Mouse (Mus musculus) CD4-positive, CD25-positive, alpha-beta regulatory T cell, adult 4 months (primary cell): Measurements from ENCODE around the gene Zfand6. TPM values are rescaled to one million over a fixed set of nuclear protein-coding genes. Genes with fewer than 3 reads are reported as not detected.

Source experiments
- ATAC-seq: one replicate; pipeline ENCODE4 v1.8.0; 2017
- polyA plus RNA-seq, 2 experiments: library from polyadenylated mRNA; unstranded; fragments of 100-300 nt; shearing (Covaris generic); gene quantifications; one replicate each; pipeline ENCODE4 v1.2.1; 2017

Gene Zfand6
- polyA plus RNA-seq, 2 experiments from 2014 or later, result 110 to 144 TPM

DNA sequence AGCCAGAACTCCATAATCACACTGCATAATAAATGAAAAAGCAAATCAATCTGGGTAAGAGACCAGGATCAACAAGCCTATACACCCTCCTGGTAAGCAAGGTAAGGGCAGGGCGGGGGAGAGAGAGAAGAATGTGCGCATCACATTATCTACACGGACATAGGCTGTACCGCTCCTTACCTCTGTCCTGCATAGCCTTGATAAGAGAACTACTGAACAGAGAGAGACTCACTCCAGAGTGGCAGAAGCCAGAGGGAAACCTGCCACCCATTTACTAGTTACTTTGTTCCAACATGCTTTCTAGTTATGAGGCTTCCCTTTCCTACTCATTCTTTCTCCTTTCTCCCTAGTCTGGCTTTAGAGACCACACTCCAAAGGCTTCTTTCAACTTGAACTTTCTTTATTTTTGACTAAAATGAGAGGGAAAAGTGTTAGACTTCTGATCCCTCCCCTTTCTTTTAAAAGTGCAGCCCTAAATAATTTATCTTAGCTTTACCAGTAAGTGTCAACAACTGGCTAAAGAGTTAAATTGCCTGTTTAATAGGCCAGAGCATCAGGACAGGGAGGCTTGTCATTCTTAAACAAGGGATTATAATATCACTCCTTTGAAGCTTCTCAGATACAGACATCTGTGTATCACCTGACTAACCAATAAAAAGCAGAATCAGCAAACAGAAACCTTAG lies 38.3 kb downstream of the Zfand6 start:
- no peak for ATAC-seq

DNA sequence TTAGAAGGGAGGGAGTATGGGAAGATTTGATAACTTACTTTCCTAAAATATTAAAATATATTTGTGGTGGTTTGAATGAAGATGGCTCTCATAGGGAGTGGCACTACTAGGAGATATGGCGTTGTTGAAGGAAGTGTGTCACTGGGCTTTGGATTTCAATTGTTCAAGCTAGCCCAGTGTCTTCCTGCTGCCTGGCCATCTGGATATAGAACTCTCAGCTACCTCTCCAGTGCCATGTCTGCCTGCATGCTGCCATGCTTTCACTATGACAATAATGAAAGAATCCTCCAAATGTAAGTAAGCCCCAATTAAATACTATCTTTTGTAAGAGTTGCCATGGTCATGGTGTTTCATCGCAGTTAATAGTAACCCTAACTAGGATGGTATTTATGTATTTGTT lies 40.7 kb downstream of the Zfand6 start:
- no peak for ATAC-seq

DNA sequence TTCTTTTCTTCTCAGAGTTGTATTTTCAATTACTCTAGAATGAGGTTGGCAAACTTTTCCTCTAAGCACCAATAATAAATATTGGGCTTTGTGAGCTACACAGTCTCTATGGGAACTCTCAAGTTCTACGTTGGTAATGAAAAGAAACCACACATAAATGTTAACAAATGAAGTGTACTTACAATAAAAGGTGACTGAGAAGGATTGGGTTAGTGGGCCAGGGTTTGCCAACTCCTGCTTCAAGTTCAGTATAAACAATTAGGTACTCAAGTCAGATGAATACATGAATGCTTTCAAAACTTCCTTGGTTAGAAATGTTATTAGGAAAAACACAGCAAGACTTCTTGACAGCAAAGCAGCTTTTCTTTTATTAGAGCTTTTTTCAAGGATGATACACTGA lies 43.5 kb downstream of the Zfand6 start:
- no peak for ATAC-seq

DNA sequence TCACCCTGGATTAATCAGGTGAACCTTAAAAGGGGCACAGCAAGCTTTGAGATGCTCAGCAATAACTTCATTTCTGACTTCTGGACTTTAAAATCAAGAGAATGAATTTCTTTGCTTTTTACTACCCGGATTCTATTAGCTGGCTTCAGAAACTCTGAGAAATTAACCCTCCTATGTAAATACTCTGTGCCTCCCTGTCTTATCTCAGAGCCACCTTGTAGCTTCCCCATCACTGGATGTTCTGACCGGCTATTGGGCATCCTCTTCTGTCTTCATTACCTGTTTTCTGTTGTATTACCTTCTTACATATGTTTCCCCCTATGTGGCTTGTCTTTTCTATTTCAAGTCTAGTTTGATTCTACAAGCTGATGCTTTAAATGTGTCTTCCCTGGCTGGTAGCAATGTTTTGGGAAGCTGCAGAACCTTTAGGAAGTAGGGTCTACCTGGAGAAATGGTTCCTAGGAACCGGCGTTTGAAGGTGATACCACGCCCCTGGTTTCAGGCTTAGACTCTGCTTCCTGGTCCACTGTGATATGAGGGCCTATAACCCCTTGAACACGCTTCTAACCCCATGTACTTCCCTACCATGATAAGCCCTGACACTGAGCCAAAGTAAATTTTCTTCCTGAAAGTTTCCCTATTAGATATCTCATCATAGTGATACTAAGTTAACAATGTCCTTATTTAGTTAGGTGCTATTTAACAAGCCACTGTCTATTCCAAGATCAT lies 46.3 kb downstream of the Zfand6 start:
- ATAC-seq, result no peak

DNA sequence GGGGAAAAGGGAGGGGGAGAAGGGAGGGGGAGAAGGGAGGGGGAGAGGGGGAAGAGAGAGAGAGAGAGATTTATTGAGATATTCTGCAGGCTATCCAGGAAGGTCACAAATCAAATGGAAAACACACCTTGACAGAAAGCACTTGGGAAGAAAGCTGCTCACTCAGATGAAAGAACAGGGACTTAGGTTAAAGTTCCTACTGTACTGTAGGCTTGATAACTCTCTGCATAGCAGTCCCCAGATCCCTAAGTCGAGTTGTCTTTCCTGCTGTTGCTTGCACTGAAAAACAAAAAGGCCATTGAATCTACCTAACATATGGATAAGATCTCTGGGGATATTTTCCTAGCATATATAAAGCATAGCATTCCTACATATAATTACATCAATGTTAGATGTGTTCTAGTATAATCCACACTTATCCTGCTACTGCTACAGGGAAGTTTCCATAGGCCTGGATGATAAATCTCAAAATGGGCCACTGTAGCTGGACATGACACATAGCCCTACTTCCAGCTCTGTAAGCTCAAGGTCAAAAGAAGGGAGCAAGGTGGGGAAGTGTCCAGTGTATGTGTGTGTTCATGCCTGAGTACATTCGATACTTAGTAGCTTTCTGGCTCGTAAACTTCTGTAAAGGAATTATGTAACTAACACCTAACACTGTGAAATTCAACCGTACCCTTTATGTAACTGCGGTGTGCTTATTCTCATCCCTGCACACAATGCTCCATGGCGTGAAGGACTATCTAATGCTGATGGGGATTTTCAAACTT lies 47.4 kb downstream of the Zfand6 start:
- no peak for ATAC-seq

DNA sequence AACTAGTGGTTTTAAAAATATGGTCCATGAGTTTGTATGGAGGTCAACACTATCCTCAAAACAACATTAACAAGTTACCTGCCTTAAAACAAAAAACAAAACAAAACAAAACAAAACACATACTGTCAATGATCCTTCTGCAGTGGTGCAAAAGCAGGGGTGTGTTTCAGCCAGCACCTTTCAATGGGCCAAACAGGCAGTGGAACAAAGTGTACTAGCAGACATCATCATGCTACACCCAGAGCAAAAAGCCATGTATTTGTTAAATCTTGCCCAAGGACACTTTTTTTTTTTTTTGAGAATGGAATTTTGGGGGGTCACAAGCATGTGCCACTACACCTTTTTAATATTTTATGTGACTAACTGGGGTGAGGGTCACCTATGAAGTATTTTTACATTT lies 52.8 kb downstream of the Zfand6 start:
- ATAC-seq, result no peak

DNA sequence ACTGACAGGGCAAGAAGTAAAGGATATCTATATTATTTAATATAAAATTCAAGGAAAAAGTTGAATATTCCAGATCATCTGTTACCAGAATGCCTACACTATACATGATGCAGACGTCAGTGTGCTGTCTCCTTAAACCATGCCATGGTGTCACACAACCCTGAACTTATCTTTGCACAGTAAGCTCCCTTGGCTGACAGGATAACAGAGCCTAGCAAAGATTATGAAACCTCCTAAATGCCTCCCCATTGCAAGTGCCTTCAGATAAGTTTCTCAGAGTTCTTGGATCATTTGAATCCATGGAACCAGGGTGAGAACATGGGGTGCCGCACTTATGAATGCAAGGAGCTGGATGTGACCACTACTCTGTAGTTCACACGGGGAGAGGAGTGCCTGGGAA lies 57.9 kb downstream of the Zfand6 start:
- ATAC-seq, result no peak

DNA sequence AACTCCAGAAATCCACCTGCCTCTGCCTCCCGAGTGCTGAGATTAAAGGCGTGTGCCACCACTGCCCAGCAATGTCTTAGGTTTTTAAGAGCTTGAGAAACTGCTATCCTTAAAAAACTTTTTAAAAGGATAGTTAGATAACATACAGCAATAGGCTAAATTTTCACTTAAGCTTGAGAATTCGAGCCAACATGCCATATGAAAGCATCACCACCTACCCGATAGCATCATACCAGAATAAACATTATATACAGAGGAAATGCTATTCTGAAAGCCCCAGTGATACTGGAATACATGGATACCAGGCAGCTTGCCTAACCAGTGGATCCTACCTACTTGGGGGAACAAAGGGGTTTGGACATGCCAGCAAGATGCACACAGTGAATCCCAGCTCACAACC lies 66.0 kb downstream of the Zfand6 start:
- no peak for ATAC-seq

DNA sequence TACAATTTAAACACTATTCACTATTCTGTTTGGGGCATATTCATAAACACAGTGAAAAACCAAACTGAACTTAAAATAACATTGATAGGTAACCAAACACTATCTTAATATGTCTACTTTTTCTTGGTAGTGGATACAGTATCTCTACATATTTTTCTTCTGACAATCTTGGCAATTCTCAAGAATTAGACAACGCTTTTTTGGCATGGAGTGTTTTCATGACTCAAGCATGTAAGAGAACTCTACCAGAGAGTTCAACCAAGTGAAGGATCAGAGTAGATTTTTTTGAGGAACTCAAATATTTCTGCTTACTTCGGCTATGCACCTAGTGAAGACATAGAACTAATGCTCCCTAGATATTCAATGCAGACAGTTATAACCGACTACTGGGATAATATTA lies 68.8 kb downstream of the Zfand6 start:
- ATAC-seq, result no peak

DNA sequence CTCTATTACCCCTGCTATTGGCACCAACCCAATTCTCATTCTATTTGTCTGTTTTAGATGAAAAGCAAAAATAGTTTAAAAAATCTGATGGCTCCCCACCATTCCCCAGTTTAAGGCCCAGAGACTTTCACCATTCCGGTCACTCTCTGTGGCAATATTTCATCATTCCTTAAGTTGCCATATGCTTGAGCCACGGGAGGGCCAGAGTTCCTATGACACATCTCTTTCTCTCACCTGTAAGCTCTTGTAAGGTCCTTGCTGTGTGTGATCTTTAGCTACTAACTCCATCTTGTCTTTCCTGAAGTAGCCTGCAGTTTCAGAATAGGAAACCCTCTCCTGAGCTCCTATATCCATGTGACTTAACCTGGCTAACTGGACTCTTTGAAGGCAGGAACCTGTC lies 70.8 kb downstream of the Zfand6 start:
- no peak for ATAC-seq

DNA sequence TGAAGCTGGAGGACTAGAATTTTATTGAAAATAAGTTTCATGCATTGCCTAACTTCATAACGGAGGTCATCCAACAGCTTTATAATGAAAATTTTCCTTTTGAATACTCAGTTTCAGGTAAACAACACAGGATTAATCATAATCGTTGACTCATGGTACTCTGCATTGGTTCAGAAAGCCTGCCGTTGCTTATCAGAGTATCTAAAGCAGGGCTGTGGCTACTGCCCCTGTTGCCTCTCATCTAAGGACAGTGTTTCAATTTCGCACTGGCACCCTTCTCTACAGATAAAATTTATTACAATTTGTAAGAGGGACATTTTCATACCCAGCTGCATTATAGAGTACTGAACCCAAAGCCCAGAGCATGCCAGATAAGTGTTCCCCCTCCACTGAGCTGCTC lies 77.3 kb downstream of the Zfand6 start:
- ATAC-seq, result no peak

DNA sequence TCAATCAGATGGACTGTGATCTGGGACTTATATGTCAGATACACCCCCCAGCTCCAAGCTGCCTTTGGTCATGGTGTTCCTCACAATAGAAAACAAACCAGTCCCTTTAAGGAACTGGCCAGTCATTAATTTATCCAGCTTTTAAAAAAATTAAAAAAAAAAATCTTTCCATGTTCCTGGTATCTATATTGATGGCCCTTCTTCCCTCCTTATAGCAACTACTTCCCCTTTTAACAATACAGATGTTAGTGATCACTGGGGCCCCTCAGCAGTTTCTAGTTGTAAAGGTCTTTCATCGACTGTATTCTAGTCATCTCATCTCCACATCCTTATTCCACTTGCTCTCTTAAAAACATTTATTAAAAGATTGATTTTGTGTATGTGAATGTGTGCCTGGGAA lies 78.2 kb downstream of the Zfand6 start:
- no peak for ATAC-seq

DNA sequence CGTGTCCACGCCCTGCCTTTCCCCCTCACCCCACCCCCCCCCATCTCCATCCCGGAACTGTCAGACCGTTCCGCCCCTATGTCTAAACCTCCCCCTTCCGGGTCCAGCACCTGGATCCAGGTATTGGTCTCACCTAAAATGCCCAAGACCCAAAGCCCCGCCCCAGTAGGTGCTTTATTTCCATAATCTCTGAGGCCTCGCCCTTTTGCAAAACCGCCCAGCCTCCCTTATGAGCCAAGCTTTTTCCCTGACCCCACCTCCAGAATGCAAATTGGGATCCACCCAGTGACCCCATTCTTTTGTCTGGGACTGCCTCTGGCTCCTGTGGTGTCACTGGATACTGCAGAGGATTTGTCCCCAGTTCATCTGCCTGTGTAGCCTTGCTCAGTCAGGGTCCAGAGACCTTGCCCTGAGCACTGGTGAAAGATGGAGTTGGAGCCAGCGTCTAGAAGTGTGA lies 83.4 kb downstream of the Zfand6 start, which contains the start of gene Fah:
Gene Fah (minus strand): TSS at position 430 of the 457 bp plus-strand sequence.
- ATAC-seq, result peak; percentile 9

DNA sequence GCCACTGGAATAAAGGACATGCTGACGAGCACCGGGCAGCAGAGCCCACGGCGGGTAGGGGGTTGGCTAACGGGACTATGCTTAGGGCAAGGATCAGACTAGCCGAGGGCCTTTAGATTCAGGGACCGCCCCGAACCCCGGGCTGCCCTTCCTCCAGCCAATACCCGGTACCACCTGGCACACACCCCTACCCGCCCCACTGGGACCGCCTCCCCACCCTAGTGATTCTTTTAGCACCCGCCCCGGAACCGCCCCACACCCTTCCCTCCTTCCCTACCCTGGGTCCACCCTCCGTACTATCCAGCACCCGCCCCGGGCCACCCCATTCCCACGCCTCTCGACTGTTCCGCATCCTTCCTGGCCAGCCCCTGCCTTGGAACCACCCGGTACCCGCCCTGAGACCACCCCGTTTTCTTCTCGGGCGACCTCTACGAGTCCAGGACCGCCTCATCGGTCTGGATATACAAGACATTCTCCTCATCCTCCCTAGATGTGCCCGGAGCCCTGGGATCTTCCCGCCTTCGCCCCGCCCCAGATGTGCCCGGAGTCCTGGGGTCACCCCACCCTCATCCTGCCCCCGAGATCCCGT lies 84.0 kb downstream of the Zfand6 start:
- peak; percentile 76 for ATAC-seq

DNA sequence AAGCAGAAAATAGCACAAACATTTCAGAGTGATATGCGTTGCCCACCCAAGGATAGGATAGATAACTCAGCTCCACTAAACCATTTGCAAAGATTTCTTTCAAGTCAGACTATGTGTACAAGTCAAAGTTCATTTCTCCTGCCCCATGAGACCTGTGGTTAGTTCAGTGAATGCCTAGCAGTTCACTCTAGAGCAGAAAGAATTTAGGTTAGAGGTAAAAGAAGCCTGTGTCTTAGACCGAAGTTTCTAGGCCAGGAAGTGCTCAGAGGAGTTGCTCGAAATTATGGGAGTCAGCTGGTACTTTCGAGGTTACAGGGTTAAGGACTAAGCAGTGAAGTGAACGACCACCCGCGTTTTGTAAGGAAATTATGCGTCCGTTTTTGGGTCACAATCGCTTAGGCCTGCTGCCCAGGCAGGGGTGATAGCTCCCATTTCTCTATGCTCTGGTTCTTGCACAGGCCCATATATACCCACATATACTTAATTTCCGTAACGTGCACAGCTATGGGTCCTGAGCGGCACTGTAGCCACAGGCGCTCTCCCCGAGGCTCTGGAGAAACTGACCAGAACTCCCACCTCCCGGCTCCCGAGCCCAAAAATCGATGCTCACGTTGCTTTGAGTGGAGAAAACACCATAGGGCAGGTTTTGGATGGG lies 84.6 kb downstream of the Zfand6 start:
- peak; percentile 23 for ATAC-seq

DNA sequence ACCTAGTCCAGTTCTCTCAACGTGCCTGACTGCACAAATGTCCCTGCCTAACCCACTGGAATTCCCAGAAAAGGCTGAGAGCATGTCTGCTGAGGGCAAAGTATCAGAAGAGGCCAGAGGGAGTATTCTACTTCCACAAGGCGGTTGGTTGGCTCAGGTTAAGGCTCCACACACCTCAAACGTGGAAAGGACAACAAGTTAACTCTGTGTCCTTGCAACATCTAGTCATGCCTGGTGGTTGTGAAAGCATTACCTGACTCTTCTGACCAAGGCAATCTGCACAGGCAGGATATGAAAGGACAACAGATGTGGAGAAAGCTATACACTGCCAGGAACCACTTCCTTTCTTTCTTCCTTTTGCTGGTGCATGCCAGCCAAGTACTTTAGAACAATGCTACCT lies 85.3 kb downstream of the Zfand6 start:
- peak; percentile 16 for ATAC-seq

DNA sequence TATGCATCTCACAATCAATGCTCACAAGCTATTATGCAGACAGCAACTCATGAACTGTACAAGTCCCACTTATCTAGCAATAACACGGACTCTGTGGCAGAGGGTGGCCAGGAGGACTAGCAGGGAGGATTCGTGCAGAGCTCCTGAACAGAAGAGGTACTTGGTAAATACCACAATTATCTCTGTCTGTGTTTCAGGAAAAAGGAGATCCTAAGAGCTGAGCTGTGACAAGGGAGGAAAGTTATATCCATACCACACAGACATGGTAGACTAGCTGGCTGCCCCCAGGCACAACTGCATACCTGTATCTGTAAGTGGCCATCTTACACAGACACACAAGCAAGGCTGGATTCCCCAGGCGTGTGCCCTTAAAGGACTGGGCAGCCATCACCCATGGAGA lies 88.4 kb downstream of the Zfand6 start:
- ATAC-seq, result no peak

DNA sequence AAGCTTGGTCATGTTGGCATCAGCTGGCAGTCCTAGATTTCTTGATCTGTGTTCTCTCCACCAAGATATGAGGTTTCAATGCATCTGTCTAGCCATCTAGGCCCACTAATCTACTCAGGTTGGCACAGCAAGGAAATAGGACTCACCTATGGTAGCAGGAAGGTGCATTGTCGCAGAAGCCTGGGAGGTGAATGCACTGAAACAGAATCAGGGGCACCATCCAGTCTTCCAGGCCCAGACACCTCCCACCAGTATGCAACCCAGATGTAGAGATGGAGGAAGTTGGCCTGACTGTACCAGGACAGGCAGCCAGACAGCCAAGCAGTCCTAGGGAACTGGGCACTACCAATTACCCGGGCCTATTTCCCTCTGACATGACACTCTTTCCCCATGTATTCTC lies 89.1 kb downstream of the Zfand6 start:
- no peak for ATAC-seq

DNA sequence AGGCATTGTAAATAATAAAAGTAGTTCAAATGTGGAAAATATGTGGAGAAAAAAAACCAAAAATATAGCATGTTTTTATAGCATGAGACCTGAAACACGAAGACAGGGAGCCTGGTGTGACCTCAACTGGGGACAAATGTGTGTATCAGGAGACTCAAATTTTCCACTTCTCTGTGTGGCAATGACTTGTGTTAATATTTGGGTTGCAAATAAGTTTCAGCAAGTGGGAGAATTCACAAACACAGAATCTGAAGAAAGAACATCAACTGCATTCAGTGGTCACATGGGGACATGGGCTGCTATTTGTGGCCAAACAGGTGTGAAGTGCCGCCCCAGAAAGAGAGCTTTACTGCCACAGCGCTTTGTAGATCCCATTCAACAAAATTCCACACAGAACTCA lies 93.1 kb downstream of the Zfand6 start:
- no peak for ATAC-seq

DNA sequence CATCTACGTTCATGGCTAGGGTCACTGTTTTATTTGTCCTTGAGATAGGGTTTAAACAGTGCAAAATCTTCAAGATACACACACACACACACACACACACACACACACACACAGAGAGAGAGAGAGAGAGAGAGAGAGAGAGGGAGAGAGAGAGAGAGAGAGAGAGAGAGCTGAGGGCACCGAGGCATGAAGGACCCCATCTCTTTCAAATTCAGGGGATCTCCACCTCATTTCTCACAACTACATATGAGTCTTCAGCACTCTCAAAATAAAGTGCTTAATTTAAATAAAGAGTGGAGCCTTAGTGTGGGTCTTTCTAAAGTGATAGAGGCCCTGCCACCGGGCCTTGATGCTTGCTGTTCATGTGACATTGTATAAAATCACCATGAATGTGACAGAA lies 93.8 kb downstream of the Zfand6 start:
- ATAC-seq, result no peak

DNA sequence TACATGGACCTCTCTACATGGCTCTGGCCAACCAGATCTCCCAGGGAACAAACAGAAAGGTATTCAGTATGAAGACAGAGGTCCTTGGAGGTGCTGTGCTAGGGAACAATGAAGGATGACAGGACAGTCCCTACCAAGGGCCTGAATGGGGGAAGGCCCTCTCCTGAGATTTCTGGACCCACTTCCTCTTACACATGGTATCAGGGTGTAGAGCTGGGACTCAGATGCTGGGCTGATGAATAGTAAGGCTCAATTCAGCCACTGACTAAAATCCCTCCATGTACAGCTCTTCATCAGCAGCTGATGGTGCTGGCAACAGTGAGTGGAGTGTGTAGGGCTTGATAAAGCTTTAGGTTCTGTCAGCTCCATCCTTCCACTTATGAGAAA lies 94.8 kb downstream of the Zfand6 start:
- ATAC-seq, result no peak

DNA sequence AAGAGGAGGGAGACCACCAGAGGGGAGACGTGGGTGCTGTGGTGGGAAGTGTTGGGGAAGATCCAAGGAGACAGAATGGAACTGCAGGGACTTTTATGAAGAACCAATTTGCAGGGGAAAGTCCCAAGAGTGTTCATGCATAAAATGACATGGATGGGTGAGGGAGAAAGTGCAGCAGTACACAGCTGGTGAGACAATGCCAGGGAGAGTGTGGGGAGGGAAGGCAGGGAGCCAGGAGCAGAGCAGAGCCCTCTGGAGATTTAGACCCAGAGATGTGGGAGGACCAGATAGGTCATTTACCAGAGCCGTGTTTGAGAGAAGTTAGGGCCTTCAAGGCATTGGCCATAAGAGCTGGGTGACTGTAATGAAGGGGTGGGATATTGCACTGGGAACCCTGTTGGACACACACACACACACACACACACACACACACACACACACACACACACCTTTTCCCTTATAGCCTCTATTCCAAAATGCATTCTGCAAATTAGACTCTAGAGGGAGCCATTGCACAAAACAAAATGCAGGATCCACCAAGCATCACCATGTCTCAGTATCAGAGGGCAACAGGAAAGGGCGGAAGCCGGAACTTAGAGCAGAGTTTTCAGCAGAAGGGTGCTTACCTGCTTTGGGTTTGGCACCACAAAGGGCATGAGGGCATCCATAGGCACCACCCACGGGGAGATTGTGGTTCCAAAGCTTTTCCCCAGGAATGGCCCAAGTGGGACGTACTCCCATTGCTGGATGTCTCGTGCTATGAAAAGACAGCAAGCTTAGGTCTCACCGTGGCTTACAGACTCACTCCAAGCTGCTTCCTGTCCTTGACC lies 95.5 kb downstream of the Zfand6 start:
- ATAC-seq, result peak; percentile 96
